Mouse (Mus musculus) forebrain, postnatal 0 days (tissue): ENCODE data around the gene Ptrh2. TPM values are rescaled to one million over a fixed set of nuclear protein-coding genes. Genes with fewer than 3 reads are reported as not detected.
"Not testable (repeated sequence)": the region's sequence is repeated elsewhere in the genome, so short reads cannot be mapped to it uniquely, and the experiment has no call there.

Experiments used
- ATAC-seq: fragments of 200-750 bp; cut with Nextera tagmentation; 2 replicates; pipeline ENCODE4 v1.8.0; 2017; ENCODE audit warnings: mild to moderate bottlenecking, moderate library complexity
- DNase-seq: peaks from one replicate; pipeline ENCODE4 v3.0.0-alpha.2; 2015
- H3K27ac ChIP-seq: fragments of 300-500 bp; sonication (generic); 2 replicates; pipeline ENCODE4 v1.5.1; 2014; ENCODE audit warnings: low read depth, mild to moderate bottlenecking, antibody characterized with exemption, low read length, moderate library complexity, mixed read lengths
- H3K27me3 ChIP-seq: fragments of 300-500 bp; sonication (generic); 2 replicates; pipeline ENCODE4 v1.6.1; 2014; ENCODE audit warnings: mild to moderate bottlenecking, low read length, mixed read lengths; ENCODE audit not compliant: insufficient read depth
- H3K36me3 ChIP-seq: fragments of 300-500 bp; sonication (generic); 2 replicates; pipeline ENCODE4 v1.6.1; 2014; ENCODE audit warnings: mild to moderate bottlenecking, moderate library complexity; ENCODE audit not compliant: insufficient read depth
- H3K4me1 ChIP-seq: fragments of 300-500 bp; sonication (generic); 2 replicates; pipeline ENCODE4 v1.6.1; 2014; ENCODE audit warnings: antibody characterized with exemption; ENCODE audit not compliant: insufficient read depth
- H3K4me2 ChIP-seq: fragments of 300-500 bp; sonication (generic); 2 replicates; pipeline ENCODE4 v1.6.1; 2014; ENCODE audit warnings: low read depth, mild to moderate bottlenecking, moderate library complexity
- H3K4me3 ChIP-seq: fragments of 300-500 bp; sonication (generic); 2 replicates; pipeline ENCODE4 v1.5.1; 2014; ENCODE audit warnings: low read depth, low read length, mixed read lengths
- H3K9ac ChIP-seq: fragments of 300-500 bp; sonication (generic); 2 replicates; pipeline ENCODE4 v1.6.1; 2014; ENCODE audit warnings: mild to moderate bottlenecking
- H3K9me3 ChIP-seq: fragments of 300-500 bp; sonication (generic); 2 replicates; pipeline ENCODE4 v1.6.1; 2016; ENCODE audit warnings: low read length
- CTCF ChIP-seq: sonication (generic); IDR thresholded peaks from 2 replicates; pipeline ENCODE4 v1.5.1; 2016; ENCODE audit warnings: antibody characterized with exemption, control low read depth, low read depth
- WGBS: fragments of 180-500 bp; shearing (Covaris S2); extraction: QIAGEN DNeasy Blood & Tissue Kit; methylation state at CpG from one replicate; pipeline ENCODE4 v1.1.7; 2014; 5-methylcytosine and 5-hydroxymethylcytosine counted together
- polyA plus RNA-seq: library from polyadenylated mRNA; unstranded; fragments of >200 nt; fragmentation: Nextera tagmentation; extraction: Ambion mirVana; gene quantifications from 2 replicates; pipeline ENCODE4 v1.2.1, GENCODE M21; 2015
- total RNA-seq: library from RNA; depleted of rRNA; stranded (reverse); fragments of >200 nt; gene quantifications from 2 replicates; pipeline ENCODE4 v1.2.3, GENCODE M21; 2014

Ptrh2 gene
- total and polyA plus RNA-seq, 2 experiments from 2014 or later: 19.4 to 29.0 TPM

DNA sequence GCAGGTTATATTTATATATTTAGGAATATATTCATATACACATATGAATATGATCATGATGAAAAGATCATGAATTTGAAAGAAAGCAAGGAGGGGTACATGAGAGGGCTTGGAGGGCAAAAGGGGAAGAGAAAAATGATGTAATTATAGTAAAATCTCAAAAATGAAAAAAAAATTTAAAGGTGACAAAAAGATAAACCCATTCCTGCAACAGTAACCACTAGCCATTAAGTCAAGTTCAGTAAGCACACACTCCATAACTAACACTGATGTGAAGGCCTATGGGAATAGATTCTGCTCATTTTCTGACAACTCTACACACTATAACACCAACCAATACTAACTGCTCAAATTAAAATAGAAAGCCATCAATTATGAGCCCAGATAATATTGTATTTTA is 41.8 kb downstream of the Ptrh2 start:
- Histone ChIP-seq H3K4me1 (no peaks in the 10 kb centered on the region), H3K4me3 (no peak overlapping the region), H3K27ac (no peak overlapping the region), H3K9me3 (no peaks in the 10 kb centered on the region), H3K27me3 (no peaks in the 10 kb centered on the region), H3K9ac (no peak overlapping the region), H3K36me3 (peaks cover 58% of the 10 kb centered on the region), H3K4me2 (no peak overlapping the region)
- DNase-seq: no peak
- no peak for TF ChIP-seq CTCF
- no peak for ATAC-seq

- TF ChIP-seq CTCF: no peak
- Histone ChIP-seq H3K27me3 (no peaks in the 10 kb centered on the region), H3K4me1 (no peaks in the 10 kb centered on the region), H3K4me3 (no peak overlapping the region), H3K9me3 (no peaks in the 10 kb centered on the region), H3K9ac (no peak overlapping the region), H3K36me3 (peaks cover 33% of the 10 kb centered on the region), H3K4me2 (no peak overlapping the region), H3K27ac (no peak overlapping the region)
- ATAC-seq (no peak), DNase-seq (no peak)
- 87% methylated on average over 2 of the region's 2 CpGs for WGBS
These were observed 47.7 kb downstream of the Ptrh2 start for GRCm38 (mm10) chr11:86731443-86731842.

DNA sequence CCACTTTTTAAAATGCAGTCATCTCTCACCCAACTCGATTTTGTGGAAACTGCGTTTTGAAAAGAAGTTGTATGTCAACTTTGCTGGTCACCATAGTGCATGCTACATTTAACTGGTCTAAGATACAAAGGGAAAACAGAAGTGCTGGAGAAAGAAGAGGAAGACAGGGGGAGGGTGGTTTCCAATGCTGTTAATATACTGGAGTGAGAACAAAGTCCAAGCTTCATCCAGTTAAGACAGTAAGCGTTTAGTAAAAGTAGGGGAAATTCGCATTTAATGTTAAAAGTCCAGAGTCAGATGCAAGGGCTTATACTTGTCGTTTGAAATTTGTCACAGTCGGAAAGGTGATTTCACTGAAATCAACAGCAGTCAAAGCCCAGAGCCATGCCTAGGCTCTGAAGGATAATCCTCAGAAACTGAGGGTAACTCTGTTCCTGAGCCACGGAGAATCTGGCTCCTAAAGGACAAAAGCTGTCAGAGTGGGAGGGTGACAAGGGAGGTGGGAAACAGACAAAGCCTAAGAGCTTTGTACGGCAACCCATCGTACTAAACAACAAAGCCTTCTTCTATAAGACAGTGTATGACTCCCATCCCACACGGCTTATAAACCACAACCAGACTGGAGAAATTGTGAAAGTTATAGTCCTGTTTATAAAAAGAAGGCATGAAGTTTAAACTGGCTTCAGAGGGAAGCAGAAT is 50.6 kb downstream of the Ptrh2 start:
- 70% methylated on average over 10 of the region's 10 CpGs for WGBS
- H3K9me3 ChIP-seq: no peaks in the 10 kb centered on the region
- H3K27me3 ChIP-seq: no peaks in the 10 kb centered on the region
- peaks cover 14% of the 10 kb centered on the region for H3K36me3 ChIP-seq
- TF ChIP-seq CTCF: no peak
- H3K4me3 ChIP-seq: no peak overlapping the region
- DNase-seq (no peak), ATAC-seq (no peak)
- H3K4me1 ChIP-seq: no peaks in the 10 kb centered on the region
- no peak overlapping the region for H3K27ac ChIP-seq
- no peak overlapping the region for H3K4me2 ChIP-seq
- no peak overlapping the region for H3K9ac ChIP-seq

DNA sequence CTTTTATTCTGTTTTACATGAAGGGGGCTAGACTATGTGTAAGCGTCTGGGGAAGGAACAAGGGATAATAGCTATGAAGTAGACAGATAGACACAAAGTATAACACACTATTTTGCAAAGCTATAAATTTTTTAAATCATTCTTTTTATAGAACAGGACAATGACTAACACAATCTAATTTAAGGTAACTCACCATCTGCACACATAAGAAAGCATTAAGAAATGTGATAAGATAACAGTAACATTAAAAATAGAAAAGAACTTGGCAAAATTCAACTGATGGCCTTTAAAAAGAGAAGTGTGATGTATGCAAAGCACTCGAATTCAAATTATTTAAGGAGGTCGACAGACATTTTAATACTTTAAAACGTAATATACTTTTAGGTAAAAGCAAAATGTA is 51.2 kb downstream of the Ptrh2 start:
- Histone ChIP-seq H3K9me3 (no peaks in the 10 kb centered on the region), H3K36me3 (peaks cover 11% of the 10 kb centered on the region), H3K9ac (no peak overlapping the region), H3K27ac (no peak overlapping the region), H3K4me1 (no peaks in the 10 kb centered on the region), H3K4me3 (no peak overlapping the region), H3K27me3 (no peaks in the 10 kb centered on the region), H3K4me2 (no peak overlapping the region)
- no peak for DNase-seq
- TF ChIP-seq CTCF: no peak
- ATAC-seq: no peak
- 88% methylated on average over 4 of the region's 4 CpGs for WGBS

- Histone ChIP-seq H3K4me2 (no peak overlapping the region), H3K27ac (no peak overlapping the region), H3K9me3 (no peaks in the 10 kb centered on the region), H3K4me3 (no peak overlapping the region), H3K27me3 (no peaks in the 10 kb centered on the region), H3K9ac (no peak overlapping the region), H3K4me1 (no peaks in the 10 kb centered on the region), H3K36me3 (no peaks in the 10 kb centered on the region)
- no peak for TF ChIP-seq CTCF
- no peak for DNase-seq
- no peak for ATAC-seq
- WGBS: 89% methylated on average over 8 of the region's 8 CpGs
These were observed 53.7 kb downstream of the Ptrh2 start for GRCm38 (mm10) chr11:86737301-86738000.

- not testable (repeated sequence) for ATAC-seq, H3K27me3 ChIP-seq, DNase-seq, H3K4me1 ChIP-seq, H3K4me3 ChIP-seq, H3K36me3 ChIP-seq, H3K4me2 ChIP-seq, H3K9me3 ChIP-seq, H3K9ac ChIP-seq, H3K27ac ChIP-seq
- 90% methylated on average over 1 of the region's 1 CpGs for WGBS
These were observed 54.5 kb downstream of the Ptrh2 start for GRCm38 (mm10) chr11:86738308-86738707.

GRCm38 (mm10) chr11:86738956-86739355 is 55.2 kb downstream of the Ptrh2 start:
- no peak for TF ChIP-seq CTCF
- H3K9me3 ChIP-seq: no peaks in the 10 kb centered on the region
- H3K27ac ChIP-seq: no peak overlapping the region
- 94% methylated on average over 1 of the region's 1 CpGs for WGBS
- H3K4me1 ChIP-seq: no peaks in the 10 kb centered on the region
- H3K9ac ChIP-seq: no peak overlapping the region
- H3K4me2 ChIP-seq: no peak overlapping the region
- no peaks in the 10 kb centered on the region for H3K36me3 ChIP-seq
- ATAC-seq (no peak), DNase-seq (no peak)
- no peak overlapping the region for H3K4me3 ChIP-seq
- no peaks in the 10 kb centered on the region for H3K27me3 ChIP-seq
